Mouse (Mus musculus) hindbrain, embryonic 15.5 days (tissue): ENCODE results near the gene Tnpo1. TPM values are rescaled to one million over a fixed set of nuclear protein-coding genes. Genes with fewer than 3 reads are reported as not detected.
A peak's percentile ranks its signal among the peaks of the same experiment; 100 is the strongest.

Experiments
- ATAC-seq: fragments of 200-750 bp; cut with Nextera tagmentation; 2 replicates; pipeline ENCODE4 v1.8.0; 2017; ENCODE audit warnings: low read depth, moderate number of reproducible peaks, moderate TSS enrichment; ENCODE audit not compliant: low FRiP score
- H3K27ac ChIP-seq: fragments of 300-500 bp; sonication (generic); replicated peaks from 2 replicates; pipeline ENCODE4 v1.5.1; 2015; ENCODE audit warnings: mild to moderate bottlenecking, inconsistent platforms
- H3K27me3 ChIP-seq: fragments of 300-500 bp; sonication (generic); 2 replicates; pipeline ENCODE4 v1.6.1; 2015; ENCODE audit warnings: control low read depth, inconsistent platforms
- H3K36me3 ChIP-seq: fragments of 300-500 bp; sonication (generic); 2 replicates; pipeline ENCODE4 v1.6.1; 2015; ENCODE audit warnings: control low read depth, inconsistent platforms
- H3K4me1 ChIP-seq: fragments of 300-500 bp; sonication (generic); replicated peaks from 2 replicates; pipeline ENCODE4 v1.6.1; 2015; ENCODE audit warnings: control low read depth, inconsistent platforms
- H3K4me2 ChIP-seq: fragments of 300-500 bp; sonication (generic); 2 replicates; pipeline ENCODE4 v1.6.1; 2015; ENCODE audit warnings: moderate library complexity, mild to moderate bottlenecking, inconsistent platforms
- H3K4me3 ChIP-seq: fragments of 300-500 bp; sonication (generic); 2 replicates; pipeline ENCODE4 v1.5.1; 2015; ENCODE audit warnings: mild to moderate bottlenecking, inconsistent platforms
- H3K9ac ChIP-seq: fragments of 300-500 bp; sonication (generic); 2 replicates; pipeline ENCODE4 v1.6.1; 2015; ENCODE audit warnings: inconsistent platforms
- H3K9me3 ChIP-seq: fragments of 300-500 bp; sonication (generic); 2 replicates; pipeline ENCODE4 v1.6.1; 2016; ENCODE audit warnings: control low read depth, inconsistent platforms
- WGBS: fragments of 180-500 bp; shearing (Covaris S2); methylation state at CpG from one replicate; pipeline ENCODE4 v1.1.7; 2015; 5-methylcytosine and 5-hydroxymethylcytosine counted together
- polyA plus RNA-seq: library from polyadenylated mRNA; unstranded; fragments of >200 nt; fragmentation: Nextera tagmentation; extraction: Ambion mirVana; gene quantifications from 2 replicates; pipeline ENCODE4 v1.2.1, GENCODE M21; 2015

Gene Tnpo1
- polyA plus RNA-seq, 1 experiment from 2014 or later: 41.9 TPM

DNA sequence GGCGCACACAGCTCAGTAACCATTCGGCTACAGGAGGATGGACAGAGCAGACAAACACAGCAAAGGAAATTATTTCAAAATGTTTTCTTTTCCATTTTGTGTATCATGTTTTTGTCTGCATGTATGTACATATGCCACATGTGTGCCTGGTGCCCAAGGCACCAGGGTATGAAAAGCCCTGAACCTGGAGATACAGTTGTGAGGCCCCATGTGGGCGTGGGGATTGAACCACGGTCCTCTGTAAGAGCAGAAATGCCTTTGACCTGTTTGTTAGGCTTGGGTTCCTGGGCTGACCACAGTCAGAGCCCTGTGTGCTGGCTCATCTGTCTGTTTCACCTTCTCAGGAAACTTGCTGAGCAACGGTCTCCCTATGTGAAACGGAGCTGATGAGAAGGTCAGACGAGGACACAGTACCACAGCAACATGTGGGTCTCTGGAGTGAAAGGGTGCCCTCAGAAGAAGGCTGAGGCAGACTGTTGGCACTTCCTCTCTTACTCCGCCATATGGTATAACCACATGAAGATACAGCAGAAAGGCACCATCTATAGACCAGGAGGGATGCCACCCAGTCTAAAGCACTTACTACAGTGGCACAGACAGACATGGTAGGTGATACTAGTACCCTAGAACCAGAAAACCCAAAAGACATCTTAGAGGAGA is 23.7 kb downstream of the Tnpo1 start:
- no peak overlapping the region for H3K4me2 ChIP-seq
- H3K27ac ChIP-seq: no peak overlapping the region
- H3K36me3 ChIP-seq: peaks cover 13% of the 10 kb centered on the region; the same call in 1 of the 2 replicates
- 0 out of 2 replicates have a peak, but pooled peaks have one; percentile 39 for ATAC-seq
- H3K27me3 ChIP-seq: no peaks in the 10 kb centered on the region
- no peaks in the 10 kb centered on the region for H3K9me3 ChIP-seq
- H3K4me3 ChIP-seq: no peak overlapping the region
- WGBS: 91% methylated on average over 8 of the region's 8 CpGs
- H3K9ac ChIP-seq: no peak overlapping the region
- peaks cover 3% of the 10 kb centered on the region for H3K4me1 ChIP-seq

DNA sequence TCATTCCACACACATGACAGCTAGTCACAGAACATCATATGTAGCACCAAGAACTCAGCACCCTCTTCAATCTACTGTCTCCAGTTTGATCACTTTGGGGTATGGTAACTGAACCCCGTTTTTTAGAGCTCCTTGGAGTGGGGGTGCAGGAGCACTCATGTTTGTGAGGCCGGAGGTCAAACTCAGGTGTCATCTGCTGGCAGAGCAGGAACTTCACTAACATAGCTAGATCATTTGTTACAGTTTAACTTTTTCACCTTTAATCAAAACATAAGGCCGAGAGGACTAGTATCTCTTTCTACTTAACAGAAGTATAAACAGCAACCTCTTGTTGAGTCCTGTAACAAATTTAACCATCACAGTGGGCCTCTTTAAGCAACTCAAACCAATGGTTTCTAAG is 26.6 kb downstream of the Tnpo1 start:
- H3K4me2 ChIP-seq: no peak overlapping the region
- 94% methylated on average over 3 of the region's 3 CpGs for WGBS
- H3K36me3 ChIP-seq: peaks cover 7% of the 10 kb centered on the region; the same call in 1 of the 2 replicates
- H3K27ac ChIP-seq: no peak overlapping the region
- peaks cover 29% of the 10 kb centered on the region for H3K4me1 ChIP-seq
- no peak overlapping the region for H3K4me3 ChIP-seq
- no peak for ATAC-seq
- no peak overlapping the region for H3K9ac ChIP-seq
- H3K9me3 ChIP-seq: no peaks in the 10 kb centered on the region
- H3K27me3 ChIP-seq: no peaks in the 10 kb centered on the region

DNA sequence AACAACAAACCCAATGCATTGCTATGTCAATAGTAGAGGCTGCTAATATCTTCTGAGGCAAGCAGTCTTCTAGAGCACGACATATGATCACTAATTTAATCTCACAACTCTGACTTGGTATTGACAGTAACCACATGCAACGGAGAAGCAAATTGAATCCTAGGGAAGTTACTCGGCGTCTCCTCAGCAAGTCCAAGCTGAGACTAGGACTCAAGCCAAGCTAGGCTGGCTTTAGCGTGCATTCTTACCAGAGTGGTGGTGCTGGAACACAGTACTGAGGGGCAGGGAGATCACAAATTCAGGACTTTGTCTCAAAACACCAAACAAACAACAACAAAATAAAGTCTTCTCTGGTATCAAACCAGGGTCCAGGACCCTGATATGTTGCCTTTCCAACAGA is 28.6 kb downstream of the Tnpo1 start:
- Histone ChIP-seq H3K4me1 (peaks cover 39% of the 10 kb centered on the region), H3K4me3 (no peak overlapping the region), H3K9ac (no peak overlapping the region), H3K36me3 (no peaks in the 10 kb centered on the region), H3K4me2 (no peak overlapping the region), H3K27me3 (no peaks in the 10 kb centered on the region), H3K9me3 (no peaks in the 10 kb centered on the region), H3K27ac (no peak overlapping the region)
- ATAC-seq: no peak
- 58% methylated on average over 5 of the region's 5 CpGs for WGBS

DNA sequence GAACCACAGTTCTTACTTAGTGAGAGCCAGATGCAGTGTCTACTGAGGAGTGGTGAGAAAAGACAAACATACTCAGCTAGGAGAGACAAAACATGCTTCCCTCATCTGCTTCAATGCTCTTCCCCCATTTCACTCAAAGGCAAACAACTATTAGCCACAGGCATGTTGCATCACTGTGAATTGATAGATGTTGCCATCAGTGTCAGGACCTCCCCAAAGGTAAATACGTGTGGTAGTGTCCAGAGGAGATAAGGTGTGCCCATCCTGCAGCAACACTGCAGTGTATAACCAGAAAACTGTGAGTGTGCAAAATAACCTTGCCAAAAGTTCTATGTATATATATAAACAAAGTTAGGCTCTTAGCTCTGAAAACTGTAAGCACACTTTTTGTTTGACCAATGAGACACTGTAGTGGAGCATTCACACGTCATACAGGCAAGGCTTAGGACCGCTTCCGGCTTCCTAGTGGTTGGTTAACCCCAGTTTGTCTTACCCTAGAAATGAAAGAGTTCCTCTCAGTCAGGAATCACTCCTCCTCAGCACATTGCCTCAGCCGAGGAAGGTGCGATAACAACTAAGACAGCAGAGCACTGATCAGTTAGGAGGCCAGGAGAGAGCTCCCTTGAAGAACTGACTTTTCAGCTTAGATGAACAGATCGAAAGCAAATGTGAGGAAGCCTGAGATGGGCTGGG is 29.6 kb downstream of the Tnpo1 start:
- Histone ChIP-seq H3K4me2 (no peak overlapping the region), H3K4me3 (no peak overlapping the region), H3K36me3 (no peaks in the 10 kb centered on the region), H3K9ac (no peak overlapping the region), H3K4me1 (peaks cover 45% of the 10 kb centered on the region), H3K27me3 (no peaks in the 10 kb centered on the region), H3K9me3 (no peaks in the 10 kb centered on the region), H3K27ac (no peak overlapping the region)
- WGBS: 83% methylated on average over 7 of the region's 7 CpGs
- ATAC-seq: no peak

DNA sequence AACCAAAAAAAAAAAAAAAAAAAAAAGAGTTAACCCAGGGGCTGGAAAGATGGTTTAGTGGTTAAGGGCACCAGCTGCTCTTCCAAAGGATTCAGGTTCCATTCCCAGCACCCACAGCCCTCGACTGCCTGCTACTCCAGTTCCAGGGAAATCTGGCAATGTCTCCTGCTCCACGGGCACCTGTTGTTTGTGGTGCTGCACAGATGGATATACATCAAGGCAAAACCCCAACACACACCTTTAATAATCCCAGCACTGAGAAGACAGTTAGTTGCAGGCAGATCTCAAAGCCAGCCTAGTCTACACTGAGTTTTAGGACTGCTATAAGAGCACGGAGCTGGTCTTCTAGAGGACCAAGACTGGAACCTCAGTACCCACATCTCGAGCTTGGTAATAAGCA is 30.2 kb downstream of the Tnpo1 start:
- 87% methylated on average over 4 of the region's 4 CpGs for WGBS

DNA sequence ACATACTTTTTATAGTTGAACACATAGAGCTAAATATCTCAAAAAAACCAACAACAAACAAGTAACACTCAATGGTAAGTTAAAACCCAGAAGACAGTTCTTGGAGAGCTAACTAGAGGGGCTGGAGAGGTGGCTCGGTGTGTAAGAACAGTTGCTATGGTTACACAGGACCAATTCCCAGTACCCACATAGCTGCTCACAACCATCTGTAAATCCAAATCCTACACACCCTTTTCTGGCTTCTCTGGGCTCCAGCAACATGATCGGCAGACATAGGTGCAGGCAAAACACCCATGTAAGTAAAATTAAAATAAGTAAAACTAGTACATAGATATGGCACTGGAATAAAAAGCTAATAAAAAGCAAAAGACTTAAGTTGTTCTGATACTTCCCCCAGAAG is 31.3 kb downstream of the Tnpo1 start:
- Histone ChIP-seq H3K9me3 (no peaks in the 10 kb centered on the region), H3K27me3 (no peaks in the 10 kb centered on the region), H3K4me1 (peaks cover 59% of the 10 kb centered on the region), H3K9ac (no peak overlapping the region), H3K4me3 (no peak overlapping the region), H3K36me3 (no peaks in the 10 kb centered on the region), H3K4me2 (no peak overlapping the region), H3K27ac (no peak overlapping the region)
- no peak for ATAC-seq
- 40% methylated on average over 2 of the region's 2 CpGs for WGBS

More for the DNA sequence above, 30.2 kb downstream of the Tnpo1 start:
- no peaks in the 10 kb centered on the region for H3K27me3 ChIP-seq
- H3K36me3 ChIP-seq: no peaks in the 10 kb centered on the region
- no peak overlapping the region for H3K27ac ChIP-seq
- H3K4me2 ChIP-seq: no peak overlapping the region
- H3K4me3 ChIP-seq: no peak overlapping the region
- H3K4me1 ChIP-seq: peaks cover 51% of the 10 kb centered on the region
- no peak overlapping the region for H3K9ac ChIP-seq
- ATAC-seq: no peak
- H3K9me3 ChIP-seq: no peaks in the 10 kb centered on the region

GRCm38 (mm10) chr13:98891443-98891842 is 34.7 kb downstream of the Tnpo1 start:
- peak overlapping the region; percentile 88; the same call in 1 of the 2 replicates for H3K4me3 ChIP-seq
- peak overlapping the region; percentile 91 for H3K4me2 ChIP-seq
- H3K27ac ChIP-seq: no peak overlapping the region
- WGBS: 22% methylated on average over 8 of the region's 8 CpGs
- no peaks in the 10 kb centered on the region for H3K9me3 ChIP-seq
- H3K27me3 ChIP-seq: no peaks in the 10 kb centered on the region
- peak overlapping the region; percentile 78; the same call in 1 of the 2 replicates for H3K9ac ChIP-seq
- no peak for ATAC-seq
- H3K36me3 ChIP-seq: peaks cover 12% of the 10 kb centered on the region
- H3K4me1 ChIP-seq: peaks cover 58% of the 10 kb centered on the region

DNA sequence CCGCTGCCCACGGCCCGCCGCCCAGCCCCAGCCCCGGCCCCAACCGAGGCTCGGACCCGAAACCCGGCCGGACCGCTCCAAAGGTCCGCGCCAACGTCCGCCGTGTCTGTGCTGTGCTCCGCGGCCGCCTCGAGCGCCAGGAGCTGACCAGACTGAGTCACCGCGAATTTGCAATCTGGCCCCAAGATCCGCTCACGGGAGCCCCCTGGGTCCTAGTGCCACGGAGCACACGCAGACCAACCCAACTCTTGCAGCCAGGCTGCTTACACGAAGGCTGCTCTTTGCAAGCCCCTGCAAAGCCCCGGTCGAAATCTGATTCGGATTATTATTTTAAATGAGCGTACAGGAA is 35.3 kb downstream of the Tnpo1 start:
- Histone ChIP-seq H3K27me3 (no peaks in the 10 kb centered on the region), H3K4me3 (peak overlapping the region; percentile 88), H3K4me2 (peak overlapping the region; percentile 91), H3K9ac (peak overlapping the region; percentile 78), H3K36me3 (peaks cover 14% of the 10 kb centered on the region), H3K9me3 (no peaks in the 10 kb centered on the region), H3K4me1 (peaks cover 52% of the 10 kb centered on the region), H3K27ac (peak overlapping the region; percentile 92)
- ATAC-seq: peak; percentile 86
- under 1% methylated on average over 32 of the region's 32 CpGs for WGBS

DNA sequence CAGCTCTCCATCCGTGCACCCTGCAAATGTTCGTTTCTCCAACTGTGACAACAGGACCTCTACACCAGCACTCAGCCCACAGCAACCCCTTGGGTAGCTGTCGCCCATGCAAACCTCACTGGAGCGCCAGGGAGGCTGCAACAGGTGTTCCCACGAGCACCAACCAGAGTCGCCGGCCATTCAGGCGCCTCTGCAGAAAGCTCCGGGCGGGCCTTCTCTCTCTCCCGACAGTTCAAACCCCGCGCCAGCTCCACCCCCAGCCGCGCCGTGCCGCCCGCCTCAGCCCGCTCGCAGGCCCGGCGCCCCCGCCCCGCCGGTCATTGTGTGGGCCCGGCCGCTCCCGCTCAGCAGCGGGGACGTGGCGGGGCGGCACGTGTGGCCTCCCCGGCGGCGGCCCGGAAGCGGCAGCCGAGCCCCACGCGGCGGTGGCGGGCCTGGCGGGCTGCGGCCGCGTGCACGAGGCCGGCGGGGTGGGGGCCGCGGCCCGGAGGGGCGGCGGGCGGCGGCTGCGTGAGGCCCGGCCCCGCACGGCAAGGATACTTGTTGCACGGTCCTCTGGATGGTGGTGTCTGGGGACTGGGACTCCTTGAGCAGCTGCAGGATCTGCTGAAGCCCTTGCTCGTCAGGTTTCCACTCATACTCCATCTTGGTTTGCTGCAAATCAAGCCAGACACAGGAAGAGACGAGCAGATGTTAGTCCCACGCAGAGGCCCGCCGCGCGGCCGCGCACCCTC is 35.9 kb downstream of the Tnpo1 start:
- H3K36me3 ChIP-seq: peaks cover 18% of the 10 kb centered on the region
- under 1% methylated on average over 55 of the region's 71 CpGs for WGBS
- H3K27ac ChIP-seq: peak overlapping the region; percentile 92
- H3K9ac ChIP-seq: peak overlapping the region; percentile 78
- no peaks in the 10 kb centered on the region for H3K9me3 ChIP-seq
- H3K4me3 ChIP-seq: peak overlapping the region; percentile 88
- H3K27me3 ChIP-seq: no peaks in the 10 kb centered on the region
- peaks cover 49% of the 10 kb centered on the region for H3K4me1 ChIP-seq
- peak; percentile 79 for ATAC-seq
- H3K4me2 ChIP-seq: peak overlapping the region; percentile 91

- 21% methylated on average over 11 of the region's 12 CpGs for WGBS
- ATAC-seq: no peak
- peak overlapping the region; percentile 27 for H3K4me2 ChIP-seq
- H3K27me3 ChIP-seq: no peaks in the 10 kb centered on the region
- H3K36me3 ChIP-seq: peaks cover 20% of the 10 kb centered on the region
- H3K27ac ChIP-seq: no peak overlapping the region
- H3K4me1 ChIP-seq: peaks cover 43% of the 10 kb centered on the region
- H3K9ac ChIP-seq: no peak overlapping the region
- H3K4me3 ChIP-seq: no peak overlapping the region
- H3K9me3 ChIP-seq: no peaks in the 10 kb centered on the region
Measured at GRCm38 (mm10) chr13:98889211-98889610, 37.0 kb downstream of the Tnpo1 start.

- Histone ChIP-seq H3K36me3 (peaks cover 42% of the 10 kb centered on the region), H3K9ac (no peak overlapping the region), H3K4me3 (no peak overlapping the region), H3K27me3 (no peaks in the 10 kb centered on the region), H3K27ac (no peak overlapping the region), H3K9me3 (no peaks in the 10 kb centered on the region), H3K4me2 (no peak overlapping the region), H3K4me1 (peaks cover 6% of the 10 kb centered on the region)
- WGBS: 88% methylated on average over 5 of the region's 5 CpGs
- no peak for ATAC-seq
Measured at GRCm38 (mm10) chr13:98883774-98884173, 42.4 kb downstream of the Tnpo1 start.

DNA sequence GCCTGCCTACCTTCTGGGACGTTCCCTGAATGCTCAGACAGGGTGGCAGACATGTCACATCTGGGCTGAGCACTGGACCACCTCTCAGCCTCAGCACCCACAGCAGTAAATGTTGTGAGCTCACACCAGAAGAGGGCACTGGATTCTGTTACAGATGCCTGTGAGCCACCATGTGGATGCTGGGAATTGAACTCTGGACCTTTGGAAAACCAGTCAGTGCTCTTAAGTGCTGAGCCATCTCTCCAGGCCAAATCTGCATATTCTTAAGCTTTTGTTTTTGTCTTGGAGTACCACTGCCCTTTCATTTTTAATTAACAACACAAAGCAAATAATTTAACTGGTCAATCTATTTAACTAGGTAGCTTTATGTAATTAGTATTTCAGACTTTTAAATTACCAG is 44.2 kb downstream of the Tnpo1 start:
- Histone ChIP-seq H3K27ac (no peak overlapping the region), H3K27me3 (no peaks in the 10 kb centered on the region), H3K4me1 (0 out of 2 replicates have a peak, but pooled peaks cover 3% of the 10 kb centered on the region), H3K36me3 (peaks cover 44% of the 10 kb centered on the region), H3K4me3 (no peak overlapping the region), H3K4me2 (no peak overlapping the region), H3K9me3 (no peaks in the 10 kb centered on the region), H3K9ac (no peak overlapping the region)
- 88% methylated on average over 1 of the region's 1 CpGs for WGBS
- ATAC-seq: no peak
